Mouse (Mus musculus) spleen, postnatal 14 days (tissue): ENCODE results near the gene Fxyd6.

Source experiments
- DNase-seq, 2 experiments: peaks; one replicate each; pipeline ENCODE4 v3.0.0; 2021 to 2022; ENCODE audit warnings: low spot score in 2 of 2

Fxyd6 gene

GRCm38 (mm10) chr9:45370117-45370561, at the start of gene Fxyd6:
Gene Fxyd6 (plus strand): TSS chr9:45370185.
- peak in 1 of 2 experiments; percentile 4 for DNase-seq

GRCm38 (mm10) chr9:45321465-45321864, 48.5 kb upstream of the Fxyd6 start:
- DNase-seq, result no peak

- DNase-seq, result no peak
Measured at GRCm38 (mm10) chr9:45321946-45322430, 48.0 kb upstream of the Fxyd6 start.

- DNase-seq, result no peak
Measured at GRCm38 (mm10) chr9:45326390-45326789, 43.6 kb upstream of the Fxyd6 start.

GRCm38 (mm10) chr9:45328263-45328662, 41.7 kb upstream of the Fxyd6 start:
- no peak for DNase-seq

- DNase-seq, result no peak
Measured at GRCm38 (mm10) chr9:45329577-45329976, 40.4 kb upstream of the Fxyd6 start.

- DNase-seq, result no peak
Measured at GRCm38 (mm10) chr9:45337406-45337805, 32.6 kb upstream of the Fxyd6 start.

GRCm38 (mm10) chr9:45343066-45343465, 26.9 kb upstream of the Fxyd6 start:
- no peak for DNase-seq

- no peak for DNase-seq
Measured at GRCm38 (mm10) chr9:45345516-45345915, 24.5 kb upstream of the Fxyd6 start.

- no peak for DNase-seq
Measured at GRCm38 (mm10) chr9:45346276-45346675, 23.7 kb upstream of the Fxyd6 start.

- no peak for DNase-seq
Measured at GRCm38 (mm10) chr9:45348560-45348959, 21.4 kb upstream of the Fxyd6 start.

GRCm38 (mm10) chr9:45349181-45349580, 20.8 kb upstream of the Fxyd6 start:
- no peak for DNase-seq

GRCm38 (mm10) chr9:45349851-45350250, 20.1 kb upstream of the Fxyd6 start:
- DNase-seq, result no peak

GRCm38 (mm10) chr9:45355192-45355591, 14.8 kb upstream of the Fxyd6 start:
- no peak for DNase-seq

- DNase-seq, result no peak
Measured at GRCm38 (mm10) chr9:45358356-45358755, 11.6 kb upstream of the Fxyd6 start.

- DNase-seq, result no peak
Measured at GRCm38 (mm10) chr9:45362051-45362461, 7.9 kb upstream of the Fxyd6 start.

- no peak for DNase-seq
Measured at GRCm38 (mm10) chr9:45363639-45364214, 6.3 kb upstream of the Fxyd6 start.

GRCm38 (mm10) chr9:45367716-45368115, 2.3 kb upstream of the Fxyd6 start:
- DNase-seq, result no peak

GRCm38 (mm10) chr9:45368341-45368901, 1.6 kb upstream of the Fxyd6 start:
- no peak for DNase-seq

GRCm38 (mm10) chr9:45370616-45371336, 791 bp downstream of the Fxyd6 start:
- DNase-seq, result no peak

- DNase-seq, result no peak
Measured at GRCm38 (mm10) chr9:45371337-45371707, 1.3 kb downstream of the Fxyd6 start.

GRCm38 (mm10) chr9:45373896-45374295, 3.9 kb downstream of the Fxyd6 start:
- DNase-seq, result no peak

- DNase-seq, result no peak
Measured at GRCm38 (mm10) chr9:45374988-45375502, 5.1 kb downstream of the Fxyd6 start.
